Mouse (Mus musculus): Measurements from ENCODE around the gene Tagln2. TPM values are rescaled to one million over a fixed set of nuclear protein-coding genes. Genes with fewer than 3 reads are reported as not detected.

The Tagln2 gene
- 55.1 and 658 TPM in 2 replicates for polyA plus RNA-seq (2012; ENCODE audit: low replicate concordance)

GRCm38 (mm10) chr1:172499765-172500441 is at the start of gene Tagln2:
Gene Tagln2, plus strand, starts transcription at chr1:172500047.

GRCm38 (mm10) chr1:172475054-172475741 is 24.6 kb upstream of the Tagln2 start, which contains the start of gene Slamf9:
Gene Slamf9, plus strand, starts transcription at chr1:172475358.

GRCm38 (mm10) chr1:172481540-172482280 is 18.1 kb upstream of the Tagln2 start, which contains the start of gene Igsf9:
Gene Igsf9, plus strand, starts transcription at chr1:172481788.

GRCm38 (mm10) chr1:172520576-172521440 is 21.0 kb downstream of the Tagln2 start, which contains the start of gene Cfap45:
Gene Cfap45, plus strand, starts transcription at chr1:172520801.

GRCm38 (mm10) chr1:172555638-172556037 is 55.8 kb downstream of the Tagln2 start, which contains the start of gene Vsig8:
Gene Vsig8, plus strand, starts transcription at chr1:172555938.

Other genes starting within 250 kb of the Tagln2 start
- not detected in 2 replicates for gene Atp1a4, start 241.6 kb upstream of the Tagln2 start, polyA plus RNA-seq (2012; ENCODE audit: low replicate concordance)
- gene Igsf8, start 238.4 kb upstream of the Tagln2 start, polyA plus RNA-seq (2012; ENCODE audit: low replicate concordance) = 58.3 and 81.1 TPM in 2 replicates
- gene Atp1a2, start 202.0 kb upstream of the Tagln2 start, polyA plus RNA-seq (2012; ENCODE audit: low replicate concordance) = not detected in 2 replicates
- 0.41 and 0.50 TPM in 2 replicates for gene Kcnj9, start 170.7 kb upstream of the Tagln2 start, polyA plus RNA-seq (2012; ENCODE audit: low replicate concordance)
- gene Kcnj10, start 158.8 kb upstream of the Tagln2 start, polyA plus RNA-seq (2012; ENCODE audit: low replicate concordance) = 5.6 and 7.3 TPM in 2 replicates
- gene Pigm, start 123.5 kb upstream of the Tagln2 start, polyA plus RNA-seq (2012; ENCODE audit: low replicate concordance) = 22.4 and 24.1 TPM in 2 replicates
- gene Slamf9, start 24.7 kb upstream of the Tagln2 start, polyA plus RNA-seq (2012; ENCODE audit: low replicate concordance) = 0.36 TPM in 1 of 2 replicates, not detected in the other
- gene Igsf9, start 18.3 kb upstream of the Tagln2 start, polyA plus RNA-seq (2012; ENCODE audit: low replicate concordance) = 1.7 and 2.2 TPM in 2 replicates
- 0.28 TPM in 1 of 2 replicates, not detected in the other for gene Cfap45, start 20.8 kb downstream of the Tagln2 start, polyA plus RNA-seq (2012; ENCODE audit: low replicate concordance)
- gene Vsig8, start 55.9 kb downstream of the Tagln2 start, polyA plus RNA-seq (2012; ENCODE audit: low replicate concordance) = not detected in 2 replicates
- gene Slamf8, start 90.5 kb downstream of the Tagln2 start, polyA plus RNA-seq (2012; ENCODE audit: low replicate concordance) = 0.55 and 0.61 TPM in 2 replicates
- not detected in 2 replicates for gene Fcrl6, start 102.5 kb downstream of the Tagln2 start, polyA plus RNA-seq (2012; ENCODE audit: low replicate concordance)
- gene Dusp23, start 132.9 kb downstream of the Tagln2 start, polyA plus RNA-seq (2012; ENCODE audit: low replicate concordance) = 0.99 and 2.1 TPM in 2 replicates
- gene Crp, start 198.0 kb downstream of the Tagln2 start, polyA plus RNA-seq (2012; ENCODE audit: low replicate concordance) = not detected in 2 replicates

Measured in leukemia stem cell, adult 10-12 weeks (primary cell).